ENCODE assay signal across 18 mouse cellular contexts in genomic region chr7:46501458-46501857, GRCm38 (mm10).
"Had no signal": no experiment of that assay in that cellular context is flagged by ENCODE, and none has a peak within 500 bp of the region (broad histone marks: within the 10 kb centered on the region; RNA-seq: fewer than 3 reads in every experiment).

No protein-coding gene starts in this region.

- H3K9ac ChIP-seq: lung, embryonic 14.5 days; midbrain, embryonic 12.5 days; neural tube, embryonic 13.5 days; neural tube, embryonic 15.5 days had no signal

- H3K27me3 ChIP-seq: midbrain, embryonic 12.5 days; neural tube, embryonic 13.5 days; neural tube, embryonic 15.5 days had no signal

- H3K9me3 ChIP-seq: midbrain, embryonic 10.5 days; midbrain, embryonic 12.5 days; neural tube, embryonic 13.5 days; neural tube, embryonic 15.5 days had no signal

- H3K27ac ChIP-seq: midbrain, embryonic 10.5 days; midbrain, embryonic 12.5 days; neural tube, embryonic 13.5 days; neural tube, embryonic 15.5 days had no signal

- H3K4me3 ChIP-seq: megakaryocyte, embryonic 14.5 days; midbrain, embryonic 10.5 days; midbrain, embryonic 12.5 days; myocyte; neural tube, embryonic 13.5 days; neural tube, embryonic 15.5 days had no signal

- DNase-seq: lung, adult 18-20 months; lung, embryonic 14.5 days; lung, postnatal 10 days; lung, postnatal 4 days; midbrain, embryonic 14.5 days; retina, postnatal 1 day; right cerebral cortex, adult 18-20 months; right cerebral cortex, postnatal 25 days; right cerebral cortex, postnatal 4 days; spleen, adult 18-20 months; thymus, adult 18-20 months; thymus, postnatal 36 days had no signal

- H3K4me1 ChIP-seq: neural tube, embryonic 13.5 days; neural tube, embryonic 15.5 days had no signal
